Mouse (Mus musculus): ENCODE results near the gene Fbxl17. TPM values are rescaled to one million over a fixed set of nuclear protein-coding genes. Genes with fewer than 3 reads are reported as not detected.

The Fbxl17 gene
- polyA plus RNA-seq, 1 experiment from 2014 or later, result 3.8 TPM

DNA sequence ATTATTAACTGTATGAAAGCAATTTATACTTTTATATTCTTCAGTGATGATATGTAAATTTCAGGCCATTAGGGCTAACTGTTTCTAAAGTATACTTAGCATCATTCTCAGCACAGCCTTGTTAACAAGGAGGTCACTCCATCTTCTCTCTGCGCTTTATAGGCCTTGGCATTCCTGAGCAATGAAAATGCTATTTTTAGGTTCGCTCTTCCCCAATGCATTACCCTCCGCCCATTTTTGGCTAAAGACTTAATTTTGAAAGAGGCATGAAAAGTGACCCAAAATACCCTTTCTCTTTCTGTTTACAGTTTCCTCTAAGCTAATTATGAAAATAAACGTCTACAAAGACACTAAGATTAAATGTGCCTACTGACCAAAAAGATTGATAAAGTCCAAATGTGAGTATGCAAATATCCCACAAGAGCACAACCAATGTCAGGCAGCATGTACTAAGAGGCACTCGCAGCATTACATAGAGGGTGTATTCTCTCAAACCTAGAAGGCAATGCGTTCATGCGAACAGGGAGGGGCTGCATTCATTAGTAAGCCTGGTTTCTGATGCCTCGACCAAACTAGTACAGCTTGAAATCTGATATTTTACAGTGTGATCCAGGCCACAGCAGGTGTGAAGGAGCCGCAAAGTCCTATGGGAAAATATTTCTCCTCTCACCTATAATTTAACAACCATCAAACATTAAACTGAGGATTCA lies 259.6 kb downstream of the Fbxl17 start:
- no peak for DNase-seq (ENCODE audit: low spot score)
- no peak overlapping the region for H3K4me3 ChIP-seq
- peaks cover 11% of the 10 kb centered on the region; the same call in 1 of the 2 replicates for H3K36me3 ChIP-seq (replicated peaks)
- no peaks in the 10 kb centered on the region for H3K9me3 ChIP-seq
- no peaks in the 10 kb centered on the region for H3K4me1 ChIP-seq
- H3K27ac ChIP-seq (replicated peaks), result no peak overlapping the region
- H3K27me3 ChIP-seq (replicated peaks; ENCODE audit: low read depth, poor library complexity, severe bottlenecking), result no peaks in the 10 kb centered on the region
- WGBS, result 80% methylated on average over 9 of the region's 9 CpGs

DNA sequence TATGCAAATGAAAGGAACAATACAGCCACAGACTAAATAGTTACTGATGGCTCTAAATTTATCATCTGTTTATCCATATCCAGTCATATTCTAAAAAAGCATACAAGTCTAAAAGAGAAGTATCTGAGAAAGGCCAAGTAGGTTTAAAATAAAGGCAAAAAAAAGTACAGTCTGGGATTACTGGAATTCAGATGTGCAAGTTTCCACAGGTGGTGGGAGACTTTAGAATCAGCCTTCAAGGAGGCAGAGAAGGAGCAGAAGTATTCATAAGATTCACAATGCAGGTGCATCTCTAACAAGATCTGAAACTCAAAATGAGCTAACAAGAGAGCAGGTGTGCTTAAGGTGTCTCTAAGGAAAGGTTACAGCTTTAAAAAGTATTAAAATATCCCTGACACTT lies 263.0 kb downstream of the Fbxl17 start:
- no peak for DNase-seq (ENCODE audit: low spot score)
- Histone ChIP-seq H3K4me3 (no peak overlapping the region), H3K36me3 (replicated peaks) (no peaks in the 10 kb centered on the region), H3K27me3 (replicated peaks; ENCODE audit: low read depth, poor library complexity, severe bottlenecking) (no peaks in the 10 kb centered on the region), H3K4me1 (no peaks in the 10 kb centered on the region), H3K27ac (replicated peaks) (no peak overlapping the region), H3K9me3 (no peaks in the 10 kb centered on the region)

DNA sequence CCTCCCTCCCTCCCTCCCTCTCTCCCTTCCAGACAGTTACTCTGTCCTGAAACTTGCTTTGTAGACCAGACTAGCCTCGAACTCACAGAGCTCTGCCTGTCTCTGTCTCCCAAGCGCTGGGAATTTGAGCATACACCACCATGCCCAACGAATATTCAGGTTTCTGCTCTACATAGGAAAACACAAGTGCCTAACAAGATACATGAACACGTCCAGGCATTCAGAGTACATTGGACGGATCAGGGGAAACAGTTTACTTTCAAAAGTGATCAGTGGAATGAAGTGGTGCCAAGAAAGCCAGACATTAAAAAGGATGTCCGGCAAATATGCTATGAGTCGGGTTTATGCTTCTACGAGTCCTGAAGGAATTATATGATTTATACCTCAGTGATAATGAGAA lies 263.6 kb downstream of the Fbxl17 start:
- 85% methylated on average over 8 of the region's 8 CpGs for WGBS
- Histone ChIP-seq H3K27me3 (replicated peaks; ENCODE audit: low read depth, poor library complexity, severe bottlenecking) (no peaks in the 10 kb centered on the region), H3K4me3 (no peak overlapping the region), H3K4me1 (no peaks in the 10 kb centered on the region), H3K27ac (replicated peaks) (no peak overlapping the region), H3K36me3 (replicated peaks) (no peaks in the 10 kb centered on the region), H3K9me3 (no peaks in the 10 kb centered on the region)
- DNase-seq (ENCODE audit: low spot score), result no peak

DNA sequence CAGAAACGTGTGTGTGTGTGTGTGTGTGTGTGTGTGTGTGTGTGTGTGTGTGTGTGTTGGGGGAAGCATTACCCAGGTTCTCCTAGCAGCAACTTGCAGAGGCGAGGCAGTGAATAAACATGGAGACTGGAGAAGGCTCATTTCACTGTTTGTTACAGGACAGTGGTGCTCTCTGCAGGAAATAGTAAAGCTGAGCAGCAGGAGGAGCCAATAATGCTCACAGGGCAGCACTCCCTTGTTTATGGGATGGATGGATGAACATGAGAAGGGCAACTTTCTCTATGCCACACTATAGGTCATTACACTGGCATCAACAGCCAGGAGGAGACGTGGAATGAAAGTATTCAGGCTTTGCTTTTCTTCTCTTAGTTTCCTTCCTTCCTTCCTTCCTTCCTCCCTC lies 264.0 kb downstream of the Fbxl17 start:
- no peak for DNase-seq (ENCODE audit: low spot score)
- H3K27ac ChIP-seq (replicated peaks), result no peak overlapping the region
- H3K36me3 ChIP-seq (replicated peaks), result no peaks in the 10 kb centered on the region
- no peaks in the 10 kb centered on the region for H3K9me3 ChIP-seq
- no peaks in the 10 kb centered on the region; the same call in 1 of the 2 replicates for H3K4me1 ChIP-seq
- no peak overlapping the region for H3K4me3 ChIP-seq
- H3K27me3 ChIP-seq (replicated peaks; ENCODE audit: low read depth, poor library complexity, severe bottlenecking), result no peaks in the 10 kb centered on the region
- WGBS, result 61% methylated on average over 3 of the region's 3 CpGs

DNA sequence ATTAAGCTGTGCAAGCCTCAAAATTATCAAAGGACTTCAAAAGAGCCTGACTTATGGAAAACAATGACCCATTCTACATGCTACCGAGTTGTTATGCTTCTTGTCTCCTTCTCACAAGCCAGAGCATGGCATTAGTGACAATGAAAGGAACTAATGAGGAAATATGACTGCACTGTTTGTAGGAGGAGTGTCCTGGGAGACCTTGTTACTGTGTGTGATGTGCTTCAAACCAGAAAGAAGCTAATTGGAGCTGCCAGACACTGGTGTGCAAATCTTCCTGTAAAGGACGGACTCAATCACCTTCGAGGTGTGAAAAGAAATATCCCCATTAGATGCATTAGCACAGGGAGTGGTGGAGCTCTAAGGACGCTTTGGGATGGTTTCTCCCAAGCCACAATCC lies 270.7 kb downstream of the Fbxl17 start:
- H3K27ac ChIP-seq (replicated peaks), result no peak overlapping the region
- peaks cover 22% of the 10 kb centered on the region for H3K4me1 ChIP-seq
- no peaks in the 10 kb centered on the region for H3K27me3 ChIP-seq (replicated peaks; ENCODE audit: low read depth, poor library complexity, severe bottlenecking)
- H3K9me3 ChIP-seq, result no peaks in the 10 kb centered on the region
- 65% methylated on average over 4 of the region's 4 CpGs for WGBS
- DNase-seq (ENCODE audit: low spot score), result no peak
- H3K36me3 ChIP-seq (replicated peaks), result no peaks in the 10 kb centered on the region
- H3K4me3 ChIP-seq, result no peak overlapping the region

DNA sequence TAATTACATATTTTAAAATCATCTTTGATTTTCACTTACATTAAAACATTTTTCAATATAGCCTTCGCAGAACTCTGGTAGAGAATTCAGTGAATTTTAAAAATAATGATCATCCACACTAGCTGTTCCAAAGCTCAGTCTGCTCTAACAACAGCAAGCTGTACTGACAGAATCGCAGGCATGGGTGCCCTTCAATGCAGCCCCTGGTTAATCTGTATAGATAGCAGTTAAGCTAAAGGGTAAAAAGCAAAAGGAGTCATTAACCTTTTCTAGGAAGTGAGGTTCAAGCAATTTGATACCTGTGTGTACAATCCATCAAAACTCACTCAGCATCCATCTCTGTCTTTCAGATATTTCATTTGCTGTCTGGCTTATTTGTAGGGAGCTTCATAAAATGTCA lies 273.4 kb downstream of the Fbxl17 start:
- DNase-seq (ENCODE audit: low spot score), result no peak
- H3K27me3 ChIP-seq (replicated peaks; ENCODE audit: low read depth, poor library complexity, severe bottlenecking), result no peaks in the 10 kb centered on the region
- no peak overlapping the region for H3K27ac ChIP-seq (replicated peaks)
- H3K36me3 ChIP-seq (replicated peaks), result no peaks in the 10 kb centered on the region
- H3K9me3 ChIP-seq, result no peaks in the 10 kb centered on the region
- H3K4me3 ChIP-seq, result no peak overlapping the region
- H3K4me1 ChIP-seq, result peaks cover 30% of the 10 kb centered on the region
- WGBS, result 62% methylated on average over 2 of the region's 2 CpGs

DNA sequence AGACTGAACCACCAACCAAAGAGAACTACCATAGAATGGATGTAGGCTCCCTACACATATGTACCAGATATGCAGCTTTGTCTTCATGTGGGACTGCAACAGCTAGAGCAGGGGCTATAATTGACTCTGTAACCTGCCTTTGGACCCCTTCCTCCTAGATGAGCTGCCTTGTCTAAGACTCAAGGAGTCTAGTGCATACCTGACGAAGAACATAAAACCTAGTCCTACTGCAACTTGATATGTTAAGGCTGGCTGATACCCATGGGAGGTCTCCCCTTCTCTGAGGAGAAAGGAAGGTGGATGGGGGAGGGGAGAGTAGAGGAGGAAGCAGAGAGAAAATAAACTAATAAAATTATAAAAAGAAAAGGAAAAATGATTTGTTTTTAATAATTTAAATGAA lies 273.9 kb downstream of the Fbxl17 start:
- H3K27me3 ChIP-seq (replicated peaks; ENCODE audit: low read depth, poor library complexity, severe bottlenecking), result no peaks in the 10 kb centered on the region
- 56% methylated on average over 1 of the region's 1 CpGs for WGBS
- DNase-seq (ENCODE audit: low spot score), result no peak
- H3K4me3 ChIP-seq, result no peak overlapping the region
- H3K9me3 ChIP-seq, result no peaks in the 10 kb centered on the region
- no peaks in the 10 kb centered on the region for H3K36me3 ChIP-seq (replicated peaks)
- peaks cover 30% of the 10 kb centered on the region for H3K4me1 ChIP-seq
- H3K27ac ChIP-seq (replicated peaks), result no peak overlapping the region

DNA sequence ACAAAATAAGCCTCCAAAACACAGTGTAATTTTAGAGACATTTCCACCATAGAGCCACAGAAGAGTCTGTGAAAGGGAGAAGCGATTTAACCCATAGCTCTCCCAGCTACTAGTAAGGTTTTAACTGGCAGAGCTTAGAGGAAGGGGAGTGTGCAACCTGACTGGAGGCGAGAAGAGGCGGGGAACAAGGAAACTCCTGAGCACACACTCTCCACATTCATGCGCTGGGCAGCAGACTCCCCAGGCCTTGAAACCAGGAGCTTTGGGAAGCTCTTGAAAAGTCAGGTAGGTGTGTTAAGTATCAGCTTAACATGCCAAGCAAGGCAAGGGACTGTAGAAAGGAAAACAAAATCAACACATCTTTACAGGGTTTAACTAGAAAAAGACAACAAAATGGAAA lies 276.1 kb downstream of the Fbxl17 start:
- no peak overlapping the region for H3K4me3 ChIP-seq
- DNase-seq (ENCODE audit: low spot score), result no peak
- H3K36me3 ChIP-seq (replicated peaks), result no peaks in the 10 kb centered on the region
- 52% methylated on average over 4 of the region's 4 CpGs for WGBS
- H3K27me3 ChIP-seq (replicated peaks; ENCODE audit: low read depth, poor library complexity, severe bottlenecking), result no peaks in the 10 kb centered on the region
- peaks cover 26% of the 10 kb centered on the region for H3K4me1 ChIP-seq
- H3K9me3 ChIP-seq, result no peaks in the 10 kb centered on the region
- H3K27ac ChIP-seq (replicated peaks), result no peak overlapping the region

DNA sequence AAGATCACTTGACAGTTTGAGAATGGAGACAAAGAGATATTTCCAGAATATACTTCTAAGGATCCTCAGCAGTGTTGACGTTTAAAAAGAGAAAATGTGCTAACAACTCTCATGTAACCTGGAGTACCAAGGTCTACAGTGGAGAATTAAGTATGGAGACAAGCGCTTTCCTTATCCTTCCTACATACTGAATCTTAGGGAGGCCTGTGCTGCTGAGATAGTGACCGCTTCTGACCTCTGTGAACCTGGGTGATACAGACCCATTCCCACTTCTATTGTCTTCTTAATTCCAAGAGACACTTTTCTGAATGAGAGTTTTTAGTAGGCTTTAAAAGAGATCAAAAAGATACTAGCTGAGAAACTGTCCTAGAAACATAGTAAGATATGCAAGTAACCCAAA lies 278.2 kb downstream of the Fbxl17 start:
- Histone ChIP-seq H3K36me3 (replicated peaks) (no peaks in the 10 kb centered on the region), H3K27ac (replicated peaks) (no peak overlapping the region), H3K9me3 (no peaks in the 10 kb centered on the region), H3K4me3 (no peak overlapping the region), H3K4me1 (peaks cover 26% of the 10 kb centered on the region), H3K27me3 (replicated peaks; ENCODE audit: low read depth, poor library complexity, severe bottlenecking) (no peaks in the 10 kb centered on the region)
- 88% methylated on average over 3 of the region's 3 CpGs for WGBS
- no peak for DNase-seq (ENCODE audit: low spot score)

DNA sequence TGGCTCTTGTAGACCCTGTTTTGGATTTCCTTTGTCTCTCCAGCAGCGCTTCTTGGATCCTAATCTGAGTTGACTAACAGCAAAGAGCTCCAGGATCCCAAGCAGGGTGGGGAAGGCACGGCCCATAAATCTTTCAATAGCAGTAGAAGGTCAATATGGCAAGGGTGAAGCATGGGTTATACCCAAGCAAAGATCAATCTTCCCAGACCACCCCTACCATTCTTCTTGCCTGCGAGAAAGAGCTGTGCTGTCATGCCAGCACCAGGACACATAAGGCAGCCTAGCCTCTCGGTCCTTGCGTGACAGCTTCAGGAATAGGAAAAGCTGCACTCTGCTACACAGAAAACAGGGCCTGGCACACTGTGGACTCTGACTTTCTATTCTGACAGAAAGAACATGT lies 279.0 kb downstream of the Fbxl17 start:
- Histone ChIP-seq H3K27me3 (replicated peaks; ENCODE audit: low read depth, poor library complexity, severe bottlenecking) (no peaks in the 10 kb centered on the region), H3K9me3 (no peaks in the 10 kb centered on the region), H3K36me3 (replicated peaks) (no peaks in the 10 kb centered on the region), H3K4me1 (peaks cover 18% of the 10 kb centered on the region), H3K27ac (replicated peaks) (no peak overlapping the region), H3K4me3 (no peak overlapping the region)
- DNase-seq (ENCODE audit: low spot score), result no peak
- 84% methylated on average over 5 of the region's 5 CpGs for WGBS

DNA sequence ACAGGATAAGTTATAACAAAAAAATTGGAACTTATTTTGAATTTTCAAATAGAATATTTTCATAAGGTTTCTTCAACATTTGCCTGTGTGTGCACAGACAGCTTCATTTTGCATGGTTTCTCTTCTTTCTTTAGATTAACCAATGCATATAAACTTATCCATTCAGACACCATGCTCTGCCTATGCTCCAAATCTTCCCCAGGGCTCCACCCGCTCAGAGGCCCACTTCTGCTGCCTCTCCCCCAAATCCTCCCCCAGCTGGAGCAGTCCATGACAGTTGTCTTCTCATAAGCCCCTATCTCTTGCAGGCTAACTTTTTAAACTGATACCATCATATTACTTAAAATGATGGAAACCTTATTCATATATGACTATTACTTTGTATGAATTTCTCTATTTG lies 282.8 kb downstream of the Fbxl17 start:
- DNase-seq (ENCODE audit: low spot score), result no peak
- H3K27me3 ChIP-seq (replicated peaks; ENCODE audit: low read depth, poor library complexity, severe bottlenecking), result no peaks in the 10 kb centered on the region
- no peak overlapping the region for H3K27ac ChIP-seq (replicated peaks)
- H3K36me3 ChIP-seq (replicated peaks), result no peaks in the 10 kb centered on the region
- H3K4me3 ChIP-seq, result no peak overlapping the region
- no peaks in the 10 kb centered on the region for H3K4me1 ChIP-seq
- 93% methylated on average over 1 of the region's 1 CpGs for WGBS
- no peaks in the 10 kb centered on the region for H3K9me3 ChIP-seq

DNA sequence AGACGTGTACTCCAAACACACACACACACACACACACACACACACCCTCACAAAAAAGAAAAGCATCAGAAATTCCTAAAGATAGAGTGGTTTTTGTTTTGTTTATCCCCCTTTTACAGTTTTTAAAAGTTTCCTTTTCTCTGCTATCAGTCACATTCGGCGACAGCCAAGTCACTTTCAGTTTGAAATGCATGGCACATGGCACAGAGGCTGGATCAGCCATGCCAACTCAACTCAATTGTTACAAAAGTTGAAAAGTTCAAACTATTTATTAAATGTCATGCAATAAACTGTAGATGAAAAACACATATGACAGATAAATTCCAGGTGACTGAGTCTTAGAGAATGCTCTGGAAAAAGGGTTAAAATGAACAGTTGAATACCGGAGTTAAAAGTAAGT lies 287.8 kb downstream of the Fbxl17 start:
- Histone ChIP-seq H3K9me3 (no peaks in the 10 kb centered on the region), H3K27ac (replicated peaks) (no peak overlapping the region), H3K36me3 (replicated peaks) (no peaks in the 10 kb centered on the region), H3K27me3 (replicated peaks; ENCODE audit: low read depth, poor library complexity, severe bottlenecking) (no peaks in the 10 kb centered on the region), H3K4me1 (peaks cover 9% of the 10 kb centered on the region; the same call in 1 of the 2 replicates), H3K4me3 (no peak overlapping the region)
- WGBS, result 89% methylated on average over 4 of the region's 4 CpGs
- no peak for DNase-seq (ENCODE audit: low spot score)

DNA sequence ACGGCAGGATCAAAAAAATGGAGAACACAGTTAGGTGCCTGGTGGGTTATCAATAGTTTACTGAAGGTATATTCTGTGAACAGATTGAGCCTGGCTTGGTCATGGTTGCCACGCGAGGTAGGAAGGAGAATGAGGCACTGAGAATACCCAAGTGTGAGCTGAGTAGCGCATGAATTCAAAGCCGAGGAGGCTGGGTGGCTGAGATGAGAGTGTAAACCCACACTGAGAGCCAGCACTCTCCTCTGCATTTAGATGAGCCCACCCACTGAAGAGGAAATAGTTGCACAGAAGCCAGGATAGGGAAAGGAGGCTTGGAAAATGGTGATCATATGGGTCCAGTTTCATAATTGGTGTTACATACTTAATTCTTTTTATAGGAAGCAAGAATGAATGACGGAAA lies 290.7 kb downstream of the Fbxl17 start:
- DNase-seq (ENCODE audit: low spot score), result no peak
- Histone ChIP-seq H3K4me1 (peaks cover 9% of the 10 kb centered on the region; the same call in 1 of the 2 replicates), H3K27ac (replicated peaks) (no peak overlapping the region), H3K9me3 (no peaks in the 10 kb centered on the region), H3K4me3 (no peak overlapping the region), H3K36me3 (replicated peaks) (no peaks in the 10 kb centered on the region), H3K27me3 (replicated peaks; ENCODE audit: low read depth, poor library complexity, severe bottlenecking) (no peaks in the 10 kb centered on the region)
- 90% methylated on average over 6 of the region's 6 CpGs for WGBS

Data from embryonic facial prominence, embryonic 10.5 days (tissue).